Mouse (Mus musculus) granulocyte monocyte progenitor cell, adult 5-6 weeks (primary cell): ENCODE data around the gene Tsc22d4. TPM values are rescaled to one million over a fixed set of nuclear protein-coding genes. Genes with fewer than 3 reads are reported as not detected.
"Not testable (repeated sequence)": the region's sequence is repeated elsewhere in the genome, so short reads cannot be mapped to it uniquely, and the experiment has no call there.

Experiments
- ATAC-seq: replicated peaks from 2 replicates; pipeline ENCODE4 v1.8.0; 2016; ENCODE audit warnings: mild to moderate bottlenecking, moderate TSS enrichment, inconsistent platforms; ENCODE audit not compliant: poor library complexity, severe bottlenecking
- total RNA-seq, 2 experiments: library from RNA; stranded (forward) in 1 of 2; stranded (reverse) in 1 of 2; fragments of 200-712, 200-1000 nt in 1 of 2; fragments of >200 nt in 1 of 2; fragmentation: Nextera tagmentation in 1 of 2; gene quantifications; 2 replicates each; pipeline ENCODE4 v1.2.3; 2014 to 2017

Tsc22d4 gene
- total RNA-seq (2014; fragmentation: Nextera tagmentation) (71.5 and 78.5 TPM in 2 replicates), total RNA-seq (2017) (57.5 and 74.8 TPM in 2 replicates)

- peak; percentile 54 for ATAC-seq
These were observed at the start of gene Tsc22d4 for GRCm38 (mm10) chr5:137745214-137746171. Gene Tsc22d4 (plus strand): TSS chr5:137745730.

GRCm38 (mm10) chr5:137695930-137696329, 49.6 kb upstream of the Tsc22d4 start:
- ATAC-seq = peak; percentile 68

- no peak for ATAC-seq
These were observed 46.5 kb upstream of the Tsc22d4 start for GRCm38 (mm10) chr5:137699080-137699479.

GRCm38 (mm10) chr5:137699850-137700249, 45.7 kb upstream of the Tsc22d4 start:
- no peak for ATAC-seq

GRCm38 (mm10) chr5:137705242-137705641, 40.3 kb upstream of the Tsc22d4 start:
- ATAC-seq = peak; percentile 69

GRCm38 (mm10) chr5:137706913-137707633, 38.5 kb upstream of the Tsc22d4 start:
- ATAC-seq = peak; percentile 31; the same call in 1 of the 2 replicates

GRCm38 (mm10) chr5:137713454-137713853, 32.1 kb upstream of the Tsc22d4 start:
- no peak for ATAC-seq

GRCm38 (mm10) chr5:137715685-137716084, 29.8 kb upstream of the Tsc22d4 start:
- no peak for ATAC-seq

GRCm38 (mm10) chr5:137718020-137718790, 27.3 kb upstream of the Tsc22d4 start:
- ATAC-seq = peak; percentile 71

GRCm38 (mm10) chr5:137719088-137719487, 26.4 kb upstream of the Tsc22d4 start:
- ATAC-seq = peak; percentile 34

GRCm38 (mm10) chr5:137720558-137721164, 24.9 kb upstream of the Tsc22d4 start:
- not testable (repeated sequence) for ATAC-seq

- peak; percentile 63 for ATAC-seq
These were observed 21.7 kb upstream of the Tsc22d4 start for GRCm38 (mm10) chr5:137723840-137724239.

GRCm38 (mm10) chr5:137726767-137727166, 18.8 kb upstream of the Tsc22d4 start:
- no peak for ATAC-seq

- ATAC-seq = no peak
These were observed 11.8 kb upstream of the Tsc22d4 start for GRCm38 (mm10) chr5:137733638-137734288.

- ATAC-seq = peak; percentile 38
These were observed 11.1 kb upstream of the Tsc22d4 start for GRCm38 (mm10) chr5:137734289-137735061.

GRCm38 (mm10) chr5:137737400-137737940, 8.1 kb upstream of the Tsc22d4 start:
- ATAC-seq = no peak

GRCm38 (mm10) chr5:137738516-137738915, 7.0 kb upstream of the Tsc22d4 start:
- ATAC-seq = no peak

- ATAC-seq = no peak
These were observed 6.1 kb upstream of the Tsc22d4 start for GRCm38 (mm10) chr5:137739471-137739870.
